Mouse (Mus musculus) heart, postnatal 36 days (tissue): ENCODE measurements around the gene Arhgap4. TPM values are rescaled to one million over a fixed set of nuclear protein-coding genes. Genes with fewer than 3 reads are reported as not detected.

Experiments
- DNase-seq, 2 experiments: peaks; one replicate each; pipeline ENCODE4 v3.0.0; 2021 to 2022
- intact Hi-C: fragments of 180-260 bp; cut with DNase I; formaldehyde crosslinking; loops from one replicate; pipeline ENCODE4 v1.15.1; 2025
- total RNA-seq, 2 experiments: library from RNA; stranded (reverse); gene quantifications; 2 replicates each; pipeline ENCODE4 v1.2.3; 2021

The Arhgap4 gene
- total RNA-seq, 2 experiments from 2014 or later = 1.2 to 1.5 TPM

GRCm38 (mm10) chrX:73918631-73919030 is 3.0 kb downstream of the Arhgap4 start:
- intact Hi-C loops = loop anchor here (5.0 kb wide), 2 partner anchors 131 to 201 kb away; partner anchors contain the start of genes Abcd1, Bcap31, Idh3g and Ssr4
- no peak for DNase-seq

GRCm38 (mm10) chrX:73916945-73917344 is 4.7 kb downstream of the Arhgap4 start:
- DNase-seq = no peak
- intact Hi-C loops = loop anchor here (5.0 kb wide), 2 partner anchors 130 to 200 kb away; partner anchors contain the start of genes Abcd1, Bcap31, Idh3g and Ssr4

GRCm38 (mm10) chrX:73914827-73915703 is 6.6 kb downstream of the Arhgap4 start:
- intact Hi-C loops = loop anchor here (5.0 kb wide), 2 partner anchors 128 to 198 kb away; partner anchors contain the start of genes Abcd1, Bcap31, Idh3g and Ssr4
- peak; percentile 75 to 85 for DNase-seq

GRCm38 (mm10) chrX:73911588-73911987 is 10.1 kb downstream of the Arhgap4 start:
- intact Hi-C loops = no loop called here
- DNase-seq = no peak

- intact Hi-C loops = no loop called here
- DNase-seq = peak in 1 of 2 experiments; percentile 19
Measured at GRCm38 (mm10) chrX:73911156-73911555, 10.5 kb downstream of the Arhgap4 start.

GRCm38 (mm10) chrX:73910451-73910850 is 11.2 kb downstream of the Arhgap4 start:
- intact Hi-C loops = no loop called here
- no peak for DNase-seq

- intact Hi-C loops = no loop called here
Measured at GRCm38 (mm10) chrX:73910049-73910448, 11.6 kb downstream of the Arhgap4 start.

GRCm38 (mm10) chrX:73897959-73898358 is 23.7 kb downstream of the Arhgap4 start:
- intact Hi-C loops = no loop called here

More at GRCm38 (mm10) chrX:73910049-73910448, 11.6 kb downstream of the Arhgap4 start:
- no peak for DNase-seq

GRCm38 (mm10) chrX:73895719-73896118 is 26.0 kb downstream of the Arhgap4 start, which contains the start of gene L1cam:
Gene L1cam (minus strand): TSS chrX:73896105.
- peak; percentile 38 to 59 for DNase-seq
- intact Hi-C loops = loop anchor here (1.0 kb wide), 1 partner anchor 97 kb away; no protein-coding TSS in a partner anchor

More at GRCm38 (mm10) chrX:73897959-73898358, 23.7 kb downstream of the Arhgap4 start:
- no peak for DNase-seq

GRCm38 (mm10) chrX:73892833-73893232 is 28.8 kb downstream of the Arhgap4 start:
- intact Hi-C loops = no loop called here
- DNase-seq = no peak

GRCm38 (mm10) chrX:73891551-73892152 is 30.0 kb downstream of the Arhgap4 start, which contains the start of gene Avpr2:
Gene Avpr2 (plus strand): TSS chrX:73892102.
- no peak for DNase-seq
- intact Hi-C loops = no loop called here

GRCm38 (mm10) chrX:73881463-73881862 is 40.2 kb downstream of the Arhgap4 start:
- DNase-seq = no peak
- intact Hi-C loops = no loop called here

GRCm38 (mm10) chrX:73881036-73881427 is 40.6 kb downstream of the Arhgap4 start:
- intact Hi-C loops = no loop called here
- no peak for DNase-seq

- peak; percentile 9 to 16 for DNase-seq
- intact Hi-C loops = no loop called here
Measured at GRCm38 (mm10) chrX:73880194-73881035, 41.3 kb downstream of the Arhgap4 start.

- intact Hi-C loops = no loop called here
- DNase-seq = no peak
Measured at GRCm38 (mm10) chrX:73877014-73877413, 44.7 kb downstream of the Arhgap4 start.

GRCm38 (mm10) chrX:73875881-73876280 is 45.8 kb downstream of the Arhgap4 start:
- DNase-seq = no peak
- intact Hi-C loops = no loop called here

GRCm38 (mm10) chrX:73871956-73872355 is 49.7 kb downstream of the Arhgap4 start:
- intact Hi-C loops = no loop called here
- no peak for DNase-seq

GRCm38 (mm10) chrX:73871474-73871873 is 50.2 kb downstream of the Arhgap4 start:
- DNase-seq = no peak
- intact Hi-C loops = no loop called here

GRCm38 (mm10) chrX:73869334-73869733 is 52.3 kb downstream of the Arhgap4 start:
- intact Hi-C loops = no loop called here
- DNase-seq = peak in 1 of 2 experiments; percentile 38

- intact Hi-C loops = no loop called here
- no peak for DNase-seq
Measured at GRCm38 (mm10) chrX:73867852-73868251, 53.8 kb downstream of the Arhgap4 start.
